Mouse (Mus musculus): Measurements from ENCODE around the gene Timm13.

Gene Timm13

DNA sequence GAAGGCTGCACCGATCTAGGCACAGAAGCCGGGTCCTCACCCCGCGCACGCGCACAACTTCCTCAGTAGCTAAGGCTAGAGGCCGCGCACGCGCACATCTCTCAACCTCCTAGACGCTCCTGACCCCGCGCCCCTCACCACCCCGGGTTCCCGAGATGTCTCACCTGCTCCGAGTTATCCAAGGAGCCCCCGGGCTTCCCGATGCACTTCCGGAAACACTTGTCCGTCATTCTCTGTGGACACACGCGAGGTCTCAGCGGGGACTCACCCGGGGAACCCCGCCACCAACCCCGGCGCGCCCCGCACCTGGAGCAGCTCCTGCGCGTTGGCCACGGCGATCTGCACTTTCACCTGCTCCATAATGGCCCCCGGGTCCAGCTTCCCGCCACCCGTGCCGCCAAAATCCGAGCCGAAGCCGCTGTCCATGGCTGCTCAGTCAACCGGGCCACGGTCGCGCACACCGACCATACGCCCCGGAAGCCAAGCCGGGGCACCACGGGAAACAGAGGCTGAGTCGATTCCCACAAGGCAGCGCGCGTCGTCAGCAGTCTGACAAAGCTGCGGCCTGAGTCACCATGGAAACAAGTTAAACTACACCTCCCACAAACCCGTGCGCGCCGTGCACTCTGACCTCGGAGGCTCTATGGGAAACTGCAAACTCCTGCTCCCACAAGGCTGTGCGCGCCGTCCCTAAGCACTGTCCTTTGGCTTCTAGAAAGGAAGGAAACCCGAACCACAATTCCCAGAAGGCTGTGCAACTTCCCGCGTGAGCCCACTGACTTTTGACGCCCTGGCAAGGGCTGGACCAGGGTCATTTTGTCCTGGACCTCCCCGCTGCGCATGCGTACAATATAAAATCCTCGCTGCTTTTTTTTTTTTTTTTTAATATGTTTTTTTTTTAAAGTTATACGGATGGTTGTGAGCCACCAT is at the start of gene Timm13:
Gene Timm13 (minus strand): TSS at position 652 of the 930 bp plus-strand sequence.
- DNase-seq: peak; percentile 98 to 100

DNA sequence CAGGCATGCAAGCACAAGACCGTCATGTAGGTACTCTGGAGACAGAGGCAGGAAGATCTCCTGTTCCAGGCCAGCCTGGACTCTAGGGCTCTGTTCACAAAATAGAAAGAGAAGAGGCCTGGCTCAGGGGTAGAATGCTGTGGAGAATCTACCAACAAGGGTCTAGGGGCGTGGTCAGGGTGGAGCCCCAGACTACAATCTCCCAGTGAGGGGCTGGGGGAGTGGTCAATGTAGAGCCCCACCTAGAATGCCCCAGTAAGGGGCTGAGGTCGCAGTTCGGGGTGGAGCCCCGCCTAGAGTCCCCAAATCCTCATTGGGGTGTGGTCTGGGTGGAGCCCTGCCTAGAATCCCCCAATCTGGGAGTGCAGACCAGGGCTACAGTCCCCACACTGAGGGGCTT is 49.5 kb upstream of the Timm13 start:
- DNase-seq: no peak

DNA sequence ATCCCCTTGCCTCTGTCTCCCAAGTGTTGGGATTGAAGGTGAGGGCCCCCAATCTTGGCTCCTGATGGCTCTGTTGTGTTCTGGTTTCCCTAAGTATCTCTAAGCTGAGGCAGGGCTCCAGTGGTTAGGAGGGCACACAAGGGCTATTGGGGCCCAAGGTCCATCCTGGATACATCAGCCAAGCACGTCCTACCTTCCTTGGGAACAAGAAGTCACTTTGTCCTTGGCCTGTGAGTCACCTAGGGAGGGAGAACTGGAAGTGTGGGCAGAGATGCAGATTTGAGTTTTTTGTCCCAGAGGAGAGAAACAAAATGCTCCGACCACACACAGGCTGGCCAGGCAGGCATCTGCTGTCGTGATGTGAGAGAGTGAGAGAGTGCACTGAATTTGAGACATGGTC is 48.3 kb upstream of the Timm13 start:
- no peak for DNase-seq

DNA sequence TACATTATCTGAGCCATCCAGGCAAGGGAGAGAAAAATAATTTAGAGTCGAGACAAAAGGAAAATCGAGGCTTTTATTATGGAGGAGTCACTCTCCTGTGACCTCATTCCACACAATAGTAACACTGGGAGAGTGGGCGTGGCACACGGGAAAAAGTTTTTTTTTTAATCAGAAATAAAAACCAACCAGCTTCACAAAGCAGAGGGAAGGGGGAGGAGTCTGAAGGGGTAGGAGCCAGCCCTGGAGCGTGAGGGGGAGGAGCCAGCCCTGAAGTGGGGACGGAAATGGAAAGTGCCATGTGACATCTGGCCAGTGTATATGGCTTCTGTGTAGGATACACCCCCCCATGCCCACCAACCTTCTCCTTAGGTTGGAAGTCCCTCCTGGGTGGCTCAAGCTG is 47.8 kb upstream of the Timm13 start:
- peak; percentile 66 to 77 for DNase-seq

DNA sequence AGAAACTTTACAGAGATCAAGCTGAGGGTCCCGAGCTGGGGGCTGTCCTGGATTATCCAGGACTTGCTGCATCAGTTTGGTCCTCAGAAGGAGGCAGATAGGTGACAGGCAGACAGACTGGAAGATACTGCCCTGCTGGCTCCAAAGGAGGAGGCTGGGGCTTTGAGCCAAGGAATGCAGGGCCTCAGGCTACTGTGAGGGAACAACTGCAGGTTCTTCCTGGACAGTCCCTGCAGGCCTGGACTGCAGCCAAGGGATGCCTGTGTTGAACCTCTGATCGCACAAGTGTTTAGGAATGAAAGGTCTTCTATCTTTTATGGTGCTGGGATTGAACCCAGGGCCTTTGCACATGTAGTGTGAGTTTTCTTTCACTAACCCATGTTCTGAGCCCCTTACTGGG is 47.0 kb upstream of the Timm13 start:
- peak in 1 of 2 experiments; percentile 66 for DNase-seq

DNA sequence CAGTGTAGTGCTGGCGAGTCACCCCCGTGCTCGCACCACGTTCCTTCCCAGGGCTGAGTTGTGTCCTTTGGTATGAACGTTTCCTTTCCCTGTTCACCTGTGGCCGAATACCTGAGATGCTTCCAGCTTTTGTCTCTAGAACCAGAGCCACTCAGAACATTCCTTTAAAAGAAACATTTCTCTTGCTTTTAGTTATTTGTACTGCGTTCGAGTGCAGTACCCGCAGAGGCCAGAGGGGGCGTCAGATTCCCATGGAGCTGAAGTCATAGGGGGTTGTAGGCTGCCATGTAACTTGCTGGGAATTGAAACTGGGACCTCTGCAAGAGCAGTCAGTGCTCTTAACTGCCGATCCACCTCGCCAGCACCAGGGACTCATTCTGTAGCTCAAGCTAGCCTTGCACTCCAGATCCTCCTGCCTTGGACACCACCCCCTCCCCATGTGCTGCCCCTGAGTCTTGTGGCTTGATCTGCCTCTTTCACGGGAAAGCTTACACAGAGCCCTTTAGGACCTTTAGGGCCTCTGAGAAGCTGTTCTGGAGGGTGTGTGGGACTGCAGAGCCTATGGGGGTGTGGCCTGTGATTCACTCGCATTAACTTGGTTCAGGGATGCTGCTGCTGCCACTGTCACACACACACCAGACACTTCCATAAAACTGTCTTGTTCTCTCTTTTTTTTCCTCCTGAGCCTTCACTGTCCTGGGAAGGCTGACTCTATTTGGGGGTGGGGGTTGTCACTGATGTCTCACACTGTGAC is 46.1 kb upstream of the Timm13 start:
- DNase-seq: no peak

DNA sequence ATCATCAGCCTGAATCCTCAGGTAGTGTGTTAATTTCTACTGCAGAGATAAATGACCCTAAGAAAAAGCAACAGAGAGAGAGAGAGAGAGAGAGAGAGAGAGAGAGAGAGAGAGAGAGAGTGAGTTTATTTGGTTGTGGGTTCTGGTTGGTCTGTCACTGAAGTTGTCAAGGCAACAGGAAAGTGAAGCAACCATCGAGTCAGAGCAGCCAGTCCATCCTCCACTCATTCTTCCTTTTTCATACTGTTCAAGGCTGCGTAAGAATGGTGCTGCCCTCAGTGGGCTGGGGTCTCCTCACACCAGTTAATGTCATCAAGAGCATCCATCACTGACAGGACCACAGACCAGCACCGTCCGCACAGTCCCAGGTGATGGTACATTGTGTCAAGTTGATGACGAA is 43.5 kb upstream of the Timm13 start:
- no peak for DNase-seq

DNA sequence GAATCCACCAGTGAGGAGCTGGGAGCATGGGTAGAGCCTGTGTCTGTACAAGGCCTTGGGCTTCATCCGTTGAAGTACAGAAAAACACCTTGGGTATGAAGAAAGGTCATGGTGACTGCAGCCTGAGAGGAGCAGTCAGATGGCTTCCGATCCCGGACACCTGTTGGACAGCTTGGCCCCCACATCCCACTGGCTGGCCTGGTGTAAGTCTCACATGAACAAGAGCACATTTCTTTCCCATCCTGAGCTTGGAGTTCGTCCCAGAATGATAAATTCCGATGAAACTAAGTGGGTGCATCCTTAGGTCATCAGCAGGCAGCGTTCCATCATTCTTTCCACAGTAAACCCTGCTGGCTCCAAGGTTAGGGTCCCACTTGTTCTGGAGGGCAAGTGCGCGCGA is 42.9 kb upstream of the Timm13 start:
- DNase-seq: no peak

DNA sequence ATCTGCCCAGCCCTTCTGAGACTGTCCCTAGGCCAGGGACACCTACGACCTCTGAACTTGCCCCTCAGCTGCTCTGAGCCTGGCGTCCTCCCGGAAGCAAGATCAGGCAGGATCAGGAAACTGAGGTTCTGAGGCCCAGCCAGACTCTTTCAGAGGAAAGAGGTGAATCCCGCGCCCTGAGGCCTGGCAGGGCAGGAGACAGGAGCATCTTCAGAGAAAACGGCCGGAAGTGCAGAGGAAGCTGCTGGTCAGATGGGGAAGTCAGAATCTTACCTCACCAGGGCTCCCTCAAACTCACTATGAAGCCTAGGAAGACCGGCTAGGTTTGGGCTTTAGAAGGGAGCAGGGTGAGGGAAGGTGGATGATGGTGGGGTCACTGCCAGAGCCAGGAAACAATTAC is 42.1 kb upstream of the Timm13 start:
- no peak for DNase-seq

DNA sequence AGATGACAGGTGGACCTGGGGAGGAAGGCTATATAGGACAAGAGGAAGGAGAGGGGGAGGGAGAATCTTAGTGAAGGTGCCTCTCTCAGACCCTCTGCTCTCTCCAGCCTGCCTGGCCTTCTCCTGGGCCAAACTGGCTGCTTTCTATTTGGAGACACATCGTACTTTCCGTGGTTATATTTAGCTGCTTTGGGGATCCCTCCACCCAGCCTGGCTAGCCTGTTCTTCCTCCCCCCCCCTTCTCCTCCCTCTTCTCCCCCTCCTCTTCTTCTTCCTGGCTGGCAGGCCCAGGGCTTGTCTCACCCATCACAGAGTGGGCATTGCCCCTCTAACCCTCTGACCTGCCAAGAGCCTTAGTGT is 40.2 kb upstream of the Timm13 start:
- DNase-seq: no peak

DNA sequence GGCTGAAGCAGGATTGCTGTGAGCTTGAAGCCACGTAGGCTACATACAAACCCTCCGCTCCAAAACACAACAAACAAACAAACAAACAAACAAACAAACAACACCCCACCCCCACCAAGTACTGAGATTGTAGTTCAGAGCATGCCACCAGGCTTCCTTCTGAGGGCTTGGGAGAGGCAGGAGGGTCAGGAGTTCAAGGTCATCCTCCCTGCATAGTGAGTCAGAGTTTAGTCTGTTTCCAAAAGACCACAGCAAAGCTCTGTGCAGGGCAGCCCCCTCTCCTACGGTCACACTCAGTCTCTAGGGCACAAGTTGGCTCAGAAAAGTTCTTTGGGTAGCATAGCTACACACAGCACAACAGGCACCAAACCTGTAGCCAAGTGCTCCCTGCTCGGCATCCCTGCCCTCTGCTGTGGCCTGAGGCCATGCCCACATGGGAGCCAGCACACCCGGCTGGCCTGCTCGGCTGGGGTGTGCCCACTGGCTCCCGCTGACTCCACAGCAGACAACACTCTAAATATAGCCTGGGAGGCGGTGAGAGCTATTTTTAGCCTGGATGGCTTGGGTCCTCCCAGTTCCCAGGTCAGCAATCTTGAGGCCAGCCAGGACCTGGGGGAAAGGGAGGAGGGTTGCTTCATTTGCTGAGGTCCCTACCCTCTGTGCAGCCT is 39.7 kb upstream of the Timm13 start:
- peak; percentile 66 to 81 for DNase-seq

DNA sequence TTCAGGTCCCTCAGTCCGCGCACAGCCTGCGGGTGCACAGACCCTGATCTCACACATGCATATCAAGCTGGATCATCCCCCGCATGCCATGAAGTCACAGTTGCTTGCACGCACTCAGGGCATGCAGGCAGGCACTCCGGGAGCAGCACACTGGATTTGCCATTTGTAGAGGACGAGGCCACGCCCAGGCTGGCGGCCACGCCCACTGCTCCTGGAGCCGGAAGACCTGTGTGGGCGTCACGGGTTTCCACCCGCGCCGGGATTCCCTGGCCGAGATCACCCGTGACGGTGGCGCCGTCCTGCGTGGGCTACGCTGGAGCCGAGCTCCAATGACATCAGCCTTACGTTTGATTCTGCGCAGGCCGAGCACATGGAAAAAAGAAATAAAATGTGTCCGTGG is 38.9 kb upstream of the Timm13 start:
- peak; percentile 89 to 91 for DNase-seq

DNA sequence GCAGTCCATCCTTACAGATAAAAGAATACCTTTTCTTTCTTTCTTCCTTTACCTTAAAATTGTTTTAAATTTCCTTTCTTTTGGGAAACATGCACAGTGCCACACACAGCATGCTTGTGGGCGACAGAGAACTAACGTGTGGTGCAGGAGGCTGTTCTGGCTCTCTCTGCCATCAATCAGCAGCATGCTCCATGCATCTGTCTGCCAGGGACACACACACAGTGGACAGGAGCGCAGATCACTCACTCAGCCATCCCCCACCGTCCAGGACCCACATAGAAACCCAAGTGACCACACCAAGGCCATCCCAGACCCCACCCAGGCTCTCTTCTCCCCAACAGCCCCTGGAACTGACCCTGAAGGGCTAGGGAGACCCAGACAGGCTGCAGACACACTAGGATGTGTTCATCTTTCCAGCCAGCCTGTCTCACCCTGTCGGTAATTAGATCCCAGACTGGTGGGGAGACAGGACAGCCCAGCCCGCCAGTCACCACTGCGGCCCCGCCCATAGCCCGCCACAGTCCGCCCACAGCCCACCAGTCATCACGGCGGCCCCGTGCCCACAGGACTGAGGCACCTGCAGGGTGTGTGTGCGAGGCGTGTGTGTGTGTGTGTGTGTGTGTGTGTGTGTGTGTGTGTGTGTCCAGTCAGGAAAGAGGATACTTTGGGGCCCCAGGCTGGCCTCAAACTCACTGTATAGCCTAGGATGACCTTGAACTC is 38.2 kb upstream of the Timm13 start:
- DNase-seq: no peak

DNA sequence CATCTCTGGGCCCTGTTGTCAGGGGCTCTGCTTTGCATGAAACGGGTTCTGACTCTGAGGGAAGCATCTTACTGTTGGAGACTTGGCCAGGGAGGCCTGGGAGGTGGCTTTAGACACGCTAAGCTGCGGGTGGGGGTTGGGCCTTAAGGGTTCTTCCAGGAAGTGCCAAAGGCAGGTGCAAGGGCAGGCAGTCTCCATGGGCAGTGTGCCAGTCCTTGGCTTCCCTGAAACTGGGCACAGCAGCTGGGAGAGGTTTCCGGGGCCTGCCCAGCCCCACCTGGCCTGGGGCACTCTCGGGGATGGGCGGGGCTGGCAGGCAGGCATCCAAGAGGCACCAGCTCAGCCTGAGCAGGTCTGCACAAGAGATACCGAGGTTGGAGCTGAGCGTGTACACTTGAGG is 36.9 kb upstream of the Timm13 start:
- peak; percentile 88 to 94 for DNase-seq

DNA sequence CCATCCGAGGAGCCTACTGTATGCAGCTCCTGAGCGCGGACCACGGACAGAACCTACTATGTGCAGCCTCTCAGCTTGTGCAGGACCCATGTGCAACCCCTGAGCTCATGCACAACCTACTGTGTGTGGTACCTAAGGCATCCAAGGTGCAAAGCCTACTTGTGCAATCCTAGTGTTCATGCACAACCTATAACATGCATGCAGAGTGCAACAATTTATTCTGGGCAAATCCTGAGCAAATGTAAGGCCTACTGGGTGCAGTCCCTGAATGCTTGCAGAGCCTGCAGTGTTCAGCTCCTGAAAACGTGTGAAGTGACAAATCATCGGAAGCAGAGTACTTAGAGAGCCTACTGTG is 36.0 kb upstream of the Timm13 start:
- no peak for DNase-seq

DNA sequence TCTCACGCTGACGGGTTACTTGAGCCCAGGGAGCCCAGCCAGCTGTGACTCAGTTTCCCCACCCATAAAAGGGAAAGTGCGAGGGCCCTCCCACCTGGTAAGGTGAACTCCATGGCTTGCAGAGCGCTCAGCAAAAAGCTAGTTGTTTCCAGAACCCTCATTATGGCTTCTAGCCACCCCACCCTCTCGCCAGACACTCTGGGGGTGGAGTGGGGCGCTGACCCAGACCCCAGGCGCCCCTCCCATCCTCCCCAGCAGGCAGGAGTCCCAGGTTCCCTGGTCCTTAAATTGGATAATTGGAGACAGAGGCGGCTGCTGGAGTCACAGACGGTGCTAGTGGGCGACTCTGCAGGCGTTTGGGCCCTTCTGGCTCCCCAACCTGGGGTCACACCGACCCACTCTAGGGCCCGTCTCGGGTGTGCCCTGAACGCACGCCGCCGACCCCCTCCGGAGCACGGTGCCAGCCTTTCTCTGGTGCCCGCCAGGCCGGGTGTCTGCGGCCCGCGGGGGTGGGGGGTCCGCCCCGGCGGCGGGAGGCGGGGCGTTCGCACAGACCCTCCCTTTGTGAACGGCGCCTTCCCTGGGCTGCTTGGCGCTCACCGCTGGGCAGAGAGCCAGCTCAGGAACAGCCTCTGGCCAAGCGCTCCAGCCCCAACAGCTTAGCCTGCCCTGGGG is 35.5 kb upstream of the Timm13 start:
- DNase-seq: peak; percentile 82 to 89

DNA sequence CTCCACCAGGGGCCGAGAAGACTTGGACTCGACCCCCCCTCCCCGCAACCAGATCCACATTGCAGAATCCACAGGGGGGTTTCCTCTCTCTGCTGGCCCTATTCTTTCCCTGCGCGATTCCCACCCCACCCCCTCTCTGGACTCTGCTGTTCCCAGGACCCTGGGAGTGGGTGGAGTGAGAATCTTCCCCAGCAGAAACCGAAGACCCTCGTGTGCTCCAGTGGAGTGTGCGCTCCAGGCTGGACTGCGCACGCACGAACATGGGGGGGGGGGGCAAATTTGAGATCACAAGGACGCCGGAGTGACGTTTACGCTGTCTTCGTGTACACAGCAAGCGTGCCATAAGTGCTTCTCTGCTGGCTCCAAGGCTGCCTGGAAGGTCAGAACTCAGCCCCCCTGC is 34.9 kb upstream of the Timm13 start:
- no peak for DNase-seq

DNA sequence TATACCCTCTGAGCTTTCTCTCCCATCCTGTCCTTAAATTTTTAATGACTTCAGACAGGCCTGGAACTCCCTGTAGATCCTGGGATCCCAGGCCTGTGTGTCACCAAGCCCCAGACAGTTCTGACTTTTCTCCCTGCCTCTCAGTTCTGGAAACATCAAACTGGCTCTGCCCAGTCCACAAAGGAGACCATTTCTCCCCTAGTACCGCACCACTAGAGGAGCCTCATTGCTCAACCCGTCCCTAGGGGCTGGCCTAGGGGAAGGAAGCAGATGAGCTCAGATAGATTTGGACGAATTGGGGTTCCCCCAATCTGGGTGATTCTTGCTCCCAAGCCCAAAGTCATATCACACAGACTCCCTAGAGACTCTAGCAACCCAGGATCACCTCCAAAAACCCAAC is 34.5 kb upstream of the Timm13 start:
- no peak for DNase-seq

DNA sequence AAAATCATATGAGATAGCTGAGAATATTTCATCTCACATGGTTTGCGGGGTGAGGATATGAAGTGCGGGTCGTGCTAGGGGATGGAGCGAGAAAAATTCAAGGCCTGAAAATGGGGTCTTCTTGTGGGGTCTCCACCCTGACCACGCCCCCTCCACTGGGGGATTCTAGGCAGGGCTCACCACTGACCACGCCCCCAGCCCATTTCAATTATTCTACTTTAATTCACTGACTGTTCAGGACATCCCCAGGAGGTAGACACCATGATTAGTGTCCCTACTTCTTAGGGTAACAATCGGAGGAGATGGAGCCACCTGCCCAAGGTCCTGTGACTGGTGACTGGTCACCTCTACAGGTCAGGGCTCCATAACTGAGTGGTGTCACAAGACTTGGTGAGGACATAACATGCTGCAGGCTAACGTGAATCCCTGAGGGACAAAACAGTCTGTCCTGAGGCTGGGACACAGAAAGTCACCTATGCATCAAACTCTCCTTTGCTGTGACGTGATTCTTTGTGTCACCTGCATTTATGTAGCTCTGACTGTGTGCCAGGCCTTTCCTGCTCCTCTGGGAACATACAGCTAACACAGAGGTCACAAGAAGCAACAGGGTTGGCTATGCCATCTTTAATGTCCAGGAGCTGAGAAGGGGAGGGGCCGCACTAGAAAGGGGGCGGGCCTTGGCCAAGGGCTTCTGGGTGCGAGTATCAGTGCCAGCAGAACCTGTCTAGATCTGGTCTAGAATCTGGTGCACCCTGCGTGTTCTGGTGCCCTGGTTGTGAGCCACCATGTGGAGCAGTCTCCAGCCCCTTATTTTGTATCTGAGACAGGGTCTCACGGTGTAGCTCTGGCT is 33.6 kb upstream of the Timm13 start:
- no peak for DNase-seq

DNA sequence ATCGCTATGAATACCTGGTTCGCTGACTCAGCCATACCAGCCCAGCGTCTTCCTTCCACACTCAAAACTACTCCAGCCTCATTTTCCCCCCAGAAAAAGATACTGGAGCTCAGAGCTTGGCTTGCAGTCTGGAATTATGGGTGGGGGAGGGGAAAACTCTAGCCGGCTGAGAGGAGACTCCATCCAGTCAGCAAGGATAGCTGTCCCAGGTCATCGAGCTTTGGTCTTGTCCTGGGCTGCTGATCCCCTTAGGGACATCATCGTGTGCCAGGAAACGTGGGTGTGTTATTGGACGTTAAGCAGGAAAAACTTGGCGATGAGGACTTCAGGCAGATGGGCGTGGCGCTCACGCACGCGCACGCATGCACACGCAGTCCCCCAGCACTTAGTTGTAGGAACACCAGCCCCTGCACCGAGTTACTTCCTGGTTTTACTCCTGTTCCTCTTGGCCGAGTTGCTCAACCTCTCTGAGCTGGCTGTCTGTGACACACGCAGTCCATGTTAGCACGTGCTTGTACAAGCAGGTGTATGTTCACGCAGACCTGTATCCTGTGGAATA is 32.7 kb upstream of the Timm13 start:
- peak; percentile 66 to 75 for DNase-seq
